Mouse (Mus musculus): Measurements from ENCODE around the gene Elmo1. TPM values are rescaled to one million over a fixed set of nuclear protein-coding genes. Genes with fewer than 3 reads are reported as not detected.

The Elmo1 gene
- polyA plus RNA-seq, 1 experiment from 2014 or later: 14.9 TPM

DNA sequence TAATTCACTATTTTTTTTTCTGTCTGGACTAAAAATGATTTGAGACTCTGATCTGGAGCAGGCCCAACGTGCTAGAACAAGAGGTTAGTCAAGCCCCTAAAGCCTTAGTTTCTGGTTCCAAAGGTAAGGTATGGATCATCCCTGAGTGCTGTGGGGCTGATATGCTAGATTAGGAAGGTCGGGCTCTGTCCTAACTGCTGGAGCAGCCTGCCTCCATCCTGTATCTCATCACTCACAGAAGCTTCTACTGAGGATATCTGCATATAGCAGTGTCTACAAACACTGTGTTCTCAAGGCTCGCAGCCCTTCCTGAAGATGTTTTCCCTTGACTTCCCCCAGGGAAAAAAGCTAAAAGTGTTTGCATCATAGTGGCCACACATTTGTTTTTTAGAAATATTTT is 496.1 kb downstream of the Elmo1 start:
- 74% methylated on average over 3 of the region's 3 CpGs for WGBS
- H3K36me3 ChIP-seq: no peaks in the 10 kb centered on the region
- no peak overlapping the region for H3K27ac ChIP-seq
- no peak for ATAC-seq
- H3K9ac ChIP-seq: no peak overlapping the region
- no peak overlapping the region for H3K4me2 ChIP-seq (replicated peaks)
- no peaks in the 10 kb centered on the region for H3K4me1 ChIP-seq (replicated peaks)
- no peak overlapping the region for H3K4me3 ChIP-seq (replicated peaks)
- no peaks in the 10 kb centered on the region for H3K27me3 ChIP-seq (replicated peaks)
- H3K9me3 ChIP-seq: no peaks in the 10 kb centered on the region

DNA sequence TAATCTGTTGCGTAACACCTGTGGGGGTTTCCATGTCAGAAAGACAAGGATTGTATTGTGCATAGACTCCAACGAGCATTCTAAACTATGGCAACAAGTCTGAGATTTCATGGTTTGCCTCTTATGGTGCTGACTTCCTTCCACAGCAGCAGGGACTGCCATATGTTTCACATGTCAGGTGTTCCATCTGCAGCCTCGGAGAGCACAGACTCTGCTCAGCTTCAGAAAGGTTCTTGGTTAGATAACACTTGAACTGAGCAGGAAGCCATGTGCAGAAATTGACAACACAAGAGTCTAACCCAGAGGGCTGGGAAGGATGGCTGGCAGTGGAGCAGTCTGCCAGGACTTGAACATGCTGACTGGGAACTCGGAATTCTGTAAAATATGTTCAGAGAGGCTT is 500.6 kb downstream of the Elmo1 start:
- no peak overlapping the region for H3K9ac ChIP-seq
- H3K9me3 ChIP-seq: no peaks in the 10 kb centered on the region
- ATAC-seq: no peak
- no peak overlapping the region for H3K4me2 ChIP-seq (replicated peaks)
- H3K4me3 ChIP-seq (replicated peaks): no peak overlapping the region
- H3K27me3 ChIP-seq (replicated peaks): no peaks in the 10 kb centered on the region
- no peak overlapping the region for H3K27ac ChIP-seq
- WGBS: 76% methylated on average over 4 of the region's 4 CpGs
- H3K36me3 ChIP-seq: no peaks in the 10 kb centered on the region
- no peaks in the 10 kb centered on the region for H3K4me1 ChIP-seq (replicated peaks)

DNA sequence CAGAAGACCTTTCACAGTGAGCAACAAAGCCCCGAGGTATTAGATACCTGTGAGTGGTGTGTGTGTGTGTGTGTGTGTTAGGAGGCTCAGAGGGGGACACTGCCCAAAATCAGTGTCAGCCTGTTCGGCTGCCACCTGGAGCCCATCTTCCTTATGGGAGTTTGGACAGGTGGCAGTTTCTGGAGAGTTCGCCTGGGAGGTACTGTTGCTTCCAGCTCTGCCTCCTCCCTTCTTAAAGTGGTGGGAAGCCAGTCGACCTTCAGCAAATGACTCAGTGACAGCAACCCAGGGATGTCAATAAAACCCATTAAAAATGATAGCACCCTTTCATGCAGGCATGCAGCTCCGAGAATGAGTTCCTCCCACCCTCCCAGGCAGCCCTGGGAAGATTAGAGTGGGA is 506.9 kb downstream of the Elmo1 start:
- Histone ChIP-seq H3K4me3 (replicated peaks) (no peak overlapping the region), H3K27ac (no peak overlapping the region), H3K9ac (no peak overlapping the region), H3K36me3 (no peaks in the 10 kb centered on the region), H3K4me2 (replicated peaks) (no peak overlapping the region), H3K27me3 (replicated peaks) (no peaks in the 10 kb centered on the region), H3K9me3 (no peaks in the 10 kb centered on the region), H3K4me1 (replicated peaks) (no peaks in the 10 kb centered on the region)
- ATAC-seq: no peak
- 42% methylated on average over 5 of the region's 5 CpGs for WGBS

DNA sequence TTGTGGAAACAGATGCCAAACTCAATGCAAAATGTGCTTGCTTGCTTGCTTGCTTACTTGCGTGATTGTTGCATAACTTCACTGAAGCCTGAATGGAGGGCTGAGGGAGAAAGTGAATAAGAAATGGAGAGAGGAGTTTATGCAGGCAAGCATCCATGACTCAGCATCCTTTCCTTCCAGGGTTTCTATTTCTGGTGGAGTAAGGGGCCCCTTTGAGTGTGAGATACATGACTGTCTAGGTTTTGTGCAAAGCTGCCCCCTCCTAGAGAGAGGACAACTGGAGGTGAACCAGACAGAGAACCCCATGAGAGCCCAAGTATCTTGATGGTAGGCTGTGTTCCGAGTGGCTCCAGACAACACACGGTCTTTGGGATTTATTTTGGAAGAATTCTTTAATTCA is 508.2 kb downstream of the Elmo1 start:
- no peaks in the 10 kb centered on the region for H3K4me1 ChIP-seq (replicated peaks)
- 86% methylated on average over 3 of the region's 3 CpGs for WGBS
- no peak overlapping the region for H3K4me3 ChIP-seq (replicated peaks)
- no peak overlapping the region for H3K4me2 ChIP-seq (replicated peaks)
- H3K9ac ChIP-seq: no peak overlapping the region
- H3K9me3 ChIP-seq: no peaks in the 10 kb centered on the region
- no peak overlapping the region for H3K27ac ChIP-seq
- H3K27me3 ChIP-seq (replicated peaks): no peaks in the 10 kb centered on the region
- H3K36me3 ChIP-seq: no peaks in the 10 kb centered on the region
- ATAC-seq: no peak

DNA sequence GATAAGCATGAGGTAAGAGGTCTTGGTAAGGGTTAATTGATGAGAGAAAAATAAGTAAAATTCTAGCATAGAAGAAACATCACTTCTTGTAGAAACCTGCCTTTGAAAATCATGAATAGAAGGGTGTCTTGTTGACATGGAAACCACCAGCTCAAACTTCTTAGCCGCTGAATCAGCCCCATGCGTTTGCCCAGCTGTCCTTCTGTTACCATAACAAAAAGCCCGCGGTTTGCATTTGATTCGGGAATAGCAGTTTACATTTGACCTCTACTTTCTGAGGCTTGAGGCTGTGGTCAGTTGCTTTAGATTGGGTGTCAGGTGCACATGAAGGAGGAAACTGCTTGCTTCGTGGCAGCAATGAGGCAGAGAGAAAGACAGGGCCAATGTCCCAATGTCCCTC is 509.9 kb downstream of the Elmo1 start:
- H3K36me3 ChIP-seq: no peaks in the 10 kb centered on the region
- H3K27ac ChIP-seq: no peak overlapping the region
- no peaks in the 10 kb centered on the region for H3K9me3 ChIP-seq
- no peaks in the 10 kb centered on the region for H3K27me3 ChIP-seq (replicated peaks)
- no peak overlapping the region for H3K4me3 ChIP-seq (replicated peaks)
- no peak for ATAC-seq
- H3K4me1 ChIP-seq (replicated peaks): no peaks in the 10 kb centered on the region
- 60% methylated on average over 6 of the region's 6 CpGs for WGBS
- no peak overlapping the region for H3K4me2 ChIP-seq (replicated peaks)
- H3K9ac ChIP-seq: no peak overlapping the region

DNA sequence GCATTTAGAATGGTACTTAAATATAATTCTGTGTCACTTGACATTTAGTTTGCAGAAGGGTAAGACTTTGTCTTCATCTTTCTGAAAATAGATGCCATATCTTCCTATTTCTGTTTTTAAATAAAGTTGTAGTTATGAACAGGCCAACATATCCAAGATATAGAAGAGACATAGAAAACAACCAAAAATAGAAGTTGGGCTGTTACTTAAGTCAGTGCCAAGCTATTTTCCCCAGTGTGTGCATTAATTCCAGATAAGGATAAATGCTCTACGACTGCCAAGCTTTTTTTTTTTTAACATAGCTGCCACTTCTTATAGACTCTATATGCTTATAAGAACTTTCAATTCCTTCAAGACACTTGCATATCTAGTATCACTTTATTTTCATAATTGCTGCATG is 511.0 kb downstream of the Elmo1 start:
- Histone ChIP-seq H3K9me3 (no peaks in the 10 kb centered on the region), H3K4me2 (replicated peaks) (no peak overlapping the region), H3K27me3 (replicated peaks) (no peaks in the 10 kb centered on the region), H3K4me1 (replicated peaks) (no peaks in the 10 kb centered on the region), H3K4me3 (replicated peaks) (no peak overlapping the region), H3K36me3 (no peaks in the 10 kb centered on the region), H3K27ac (no peak overlapping the region), H3K9ac (no peak overlapping the region)
- no peak for ATAC-seq
- WGBS: 71% methylated on average over 1 of the region's 1 CpGs

DNA sequence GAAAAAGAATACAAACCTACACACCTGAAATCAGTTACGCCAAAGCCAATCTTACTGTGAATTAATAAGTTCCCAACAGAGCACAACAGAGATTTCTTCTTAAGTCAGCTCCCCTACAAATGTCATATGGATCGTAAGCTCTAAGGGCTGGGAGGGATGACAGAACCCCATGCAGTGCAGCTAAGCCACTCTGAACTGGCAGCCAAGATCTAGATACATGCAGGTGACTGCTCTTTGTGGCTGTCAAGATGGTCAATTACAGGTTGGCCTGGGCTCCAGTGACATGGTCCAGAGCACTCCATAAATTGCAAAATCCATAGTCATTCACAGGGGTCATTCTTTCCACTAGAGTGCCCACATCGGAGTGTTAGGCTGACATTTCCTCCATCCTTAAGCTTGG is 516.5 kb downstream of the Elmo1 start:
- H3K36me3 ChIP-seq: no peaks in the 10 kb centered on the region
- 91% methylated on average over 3 of the region's 3 CpGs for WGBS
- H3K4me2 ChIP-seq (replicated peaks): no peak overlapping the region
- no peak overlapping the region for H3K4me3 ChIP-seq (replicated peaks)
- no peaks in the 10 kb centered on the region for H3K27me3 ChIP-seq (replicated peaks)
- H3K27ac ChIP-seq: no peak overlapping the region
- no peak for ATAC-seq
- H3K4me1 ChIP-seq (replicated peaks): no peaks in the 10 kb centered on the region
- H3K9ac ChIP-seq: no peak overlapping the region
- H3K9me3 ChIP-seq: no peaks in the 10 kb centered on the region

DNA sequence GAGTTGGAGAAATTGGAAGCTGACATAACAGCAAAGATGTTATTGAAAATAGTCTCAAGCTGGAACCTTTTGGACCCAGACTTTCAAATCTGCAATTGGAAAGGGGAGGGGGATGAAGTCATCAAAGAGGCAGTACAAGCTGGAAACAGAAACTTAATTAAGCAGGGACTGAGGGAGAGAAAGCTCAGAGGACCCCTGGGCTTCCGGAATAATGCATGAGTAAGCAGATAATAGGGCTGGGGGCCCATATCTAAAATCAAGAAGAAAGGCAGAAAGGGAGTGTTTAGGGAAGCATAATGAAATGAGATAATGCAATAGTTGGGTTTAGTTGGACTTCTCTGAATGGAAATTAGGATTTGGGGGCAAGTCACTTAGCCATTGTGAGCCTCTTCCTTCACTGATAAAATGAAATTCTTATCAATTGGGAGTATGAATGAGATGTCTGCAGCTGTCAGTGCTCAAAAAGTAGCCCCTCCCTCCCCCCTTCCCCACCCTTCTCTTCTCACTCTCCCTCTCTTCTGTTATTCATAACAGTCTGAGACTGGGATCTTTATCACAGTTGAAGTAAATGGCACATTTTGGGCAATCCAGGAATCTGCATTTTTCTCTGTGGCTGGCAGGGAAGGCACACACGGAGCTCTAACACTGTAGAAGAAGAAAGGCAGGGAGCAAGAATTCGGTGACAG is 518.8 kb downstream of the Elmo1 start:
- ATAC-seq: no peak
- Histone ChIP-seq H3K9me3 (no peaks in the 10 kb centered on the region), H3K4me1 (replicated peaks) (no peaks in the 10 kb centered on the region), H3K4me2 (replicated peaks) (no peak overlapping the region), H3K27ac (no peak overlapping the region), H3K36me3 (no peaks in the 10 kb centered on the region), H3K9ac (no peak overlapping the region), H3K27me3 (replicated peaks) (no peaks in the 10 kb centered on the region), H3K4me3 (replicated peaks) (no peak overlapping the region)
- WGBS: 59% methylated on average over 3 of the region's 3 CpGs

DNA sequence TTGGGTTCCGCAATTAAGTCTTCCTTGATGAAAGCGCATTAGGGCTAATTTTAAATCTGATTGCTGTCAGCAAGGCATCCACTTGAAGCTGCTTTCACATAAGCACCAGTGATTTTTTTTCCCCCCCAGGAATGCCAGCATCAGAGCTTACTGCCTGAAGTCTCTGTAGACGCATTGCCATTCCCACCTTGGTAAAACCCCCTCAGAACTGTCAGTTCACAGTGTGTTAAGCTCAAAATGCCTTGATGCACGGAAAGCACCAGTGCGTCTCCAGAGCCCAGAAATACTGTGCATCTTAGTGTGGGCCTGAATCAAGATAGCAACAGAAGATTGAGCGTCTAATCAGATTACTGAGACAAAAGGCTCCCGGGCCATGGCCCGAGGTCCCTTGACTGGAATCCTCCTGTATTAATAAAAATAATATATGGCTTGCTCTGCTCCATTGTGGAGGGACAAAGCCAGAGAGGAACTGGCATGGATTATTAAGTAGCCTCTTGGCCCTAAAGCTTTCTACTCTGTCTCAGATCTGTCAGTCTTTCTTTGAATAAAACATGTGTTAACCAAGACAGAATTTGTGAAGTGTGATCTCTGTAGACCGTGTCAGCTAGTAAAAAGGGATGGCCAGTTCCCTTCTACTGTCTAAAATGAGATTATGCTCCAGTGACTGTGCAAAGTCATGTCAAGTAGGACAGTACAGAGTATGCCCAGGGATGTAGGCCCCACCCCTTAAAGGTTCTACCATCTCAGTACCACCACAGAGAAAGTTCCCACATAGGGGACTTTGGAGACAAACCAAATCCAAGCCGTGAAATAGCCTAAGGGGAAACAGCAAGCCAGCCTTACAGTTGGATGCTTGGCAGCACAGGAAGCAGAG is 525.4 kb downstream of the Elmo1 start:
- Histone ChIP-seq H3K27ac (no peak overlapping the region), H3K4me3 (replicated peaks) (no peak overlapping the region), H3K27me3 (replicated peaks) (no peaks in the 10 kb centered on the region), H3K9ac (no peak overlapping the region), H3K9me3 (no peaks in the 10 kb centered on the region), H3K4me1 (replicated peaks) (no peaks in the 10 kb centered on the region), H3K4me2 (replicated peaks) (no peak overlapping the region), H3K36me3 (no peaks in the 10 kb centered on the region)
- no peak for ATAC-seq
- WGBS: 82% methylated on average over 10 of the region's 10 CpGs

DNA sequence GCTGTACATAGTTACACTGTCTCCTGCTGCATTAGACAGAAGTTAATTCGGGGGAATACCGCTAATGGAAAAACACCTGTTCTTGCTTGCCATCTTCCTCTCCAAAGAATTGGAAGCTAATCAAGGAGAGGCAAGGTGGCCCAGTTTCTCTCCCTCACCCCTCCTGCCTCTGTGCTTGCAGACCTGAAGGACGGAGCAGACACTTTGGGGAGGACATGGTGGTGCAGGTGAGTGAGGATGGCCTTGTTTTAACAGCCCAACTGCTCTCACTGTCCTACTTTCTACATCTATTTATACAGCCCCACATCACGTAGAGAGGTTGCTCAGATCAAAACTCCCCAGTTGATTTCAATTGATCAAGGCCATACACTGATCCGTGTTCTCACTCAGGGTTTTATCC is 529.5 kb downstream of the Elmo1 start:
- no peaks in the 10 kb centered on the region for H3K27me3 ChIP-seq (replicated peaks)
- no peak for ATAC-seq
- no peaks in the 10 kb centered on the region for H3K9me3 ChIP-seq
- H3K4me1 ChIP-seq (replicated peaks): no peaks in the 10 kb centered on the region
- no peak overlapping the region for H3K9ac ChIP-seq
- no peaks in the 10 kb centered on the region for H3K36me3 ChIP-seq
- no peak overlapping the region for H3K4me2 ChIP-seq (replicated peaks)
- no peak overlapping the region for H3K4me3 ChIP-seq (replicated peaks)
- no peak overlapping the region for H3K27ac ChIP-seq
- 89% methylated on average over 5 of the region's 5 CpGs for whole genome bisulfite sequencing

DNA sequence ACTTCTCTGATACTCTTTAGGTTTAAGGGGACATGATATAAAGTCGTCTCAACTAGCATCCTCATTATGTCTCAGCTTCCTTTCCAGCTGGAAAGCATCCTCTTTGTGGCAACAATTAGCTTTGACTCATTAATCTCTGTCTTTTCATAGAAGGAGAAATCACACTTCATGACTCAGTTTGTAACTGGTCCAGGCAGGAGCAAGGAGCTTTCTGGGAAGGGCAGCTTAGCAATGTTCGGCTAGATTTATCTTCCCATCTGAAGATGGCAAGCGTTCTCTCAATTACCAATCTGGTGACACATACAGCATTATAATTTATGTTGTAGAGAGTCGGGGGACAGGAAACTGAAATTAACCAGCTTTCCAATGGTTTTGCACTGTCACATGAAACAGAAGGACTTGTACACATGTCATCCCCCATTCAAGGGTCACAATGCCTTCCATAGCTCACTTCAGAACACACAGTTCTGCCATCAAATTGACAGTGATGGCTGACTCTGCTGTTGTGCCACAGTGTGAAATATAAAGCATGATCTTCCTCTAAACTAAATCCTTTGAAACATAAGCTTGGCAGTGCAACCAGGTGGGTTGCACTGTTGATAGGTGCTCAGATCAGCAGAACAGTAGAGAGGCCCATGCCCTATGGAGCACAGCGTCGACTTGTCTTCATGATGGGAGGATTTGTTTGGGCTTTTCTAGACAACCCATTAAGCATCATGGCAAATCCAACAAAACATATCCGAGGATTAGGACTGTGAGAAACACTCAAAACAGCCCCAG is 532.9 kb downstream of the Elmo1 start:
- ATAC-seq: no peak
- Histone ChIP-seq H3K9me3 (no peaks in the 10 kb centered on the region), H3K4me2 (replicated peaks) (no peak overlapping the region), H3K4me1 (replicated peaks) (no peaks in the 10 kb centered on the region), H3K9ac (no peak overlapping the region), H3K4me3 (replicated peaks) (no peak overlapping the region), H3K27ac (no peak overlapping the region), H3K36me3 (no peaks in the 10 kb centered on the region), H3K27me3 (replicated peaks) (no peaks in the 10 kb centered on the region)
- 74% methylated on average over 7 of the region's 7 CpGs for WGBS

DNA sequence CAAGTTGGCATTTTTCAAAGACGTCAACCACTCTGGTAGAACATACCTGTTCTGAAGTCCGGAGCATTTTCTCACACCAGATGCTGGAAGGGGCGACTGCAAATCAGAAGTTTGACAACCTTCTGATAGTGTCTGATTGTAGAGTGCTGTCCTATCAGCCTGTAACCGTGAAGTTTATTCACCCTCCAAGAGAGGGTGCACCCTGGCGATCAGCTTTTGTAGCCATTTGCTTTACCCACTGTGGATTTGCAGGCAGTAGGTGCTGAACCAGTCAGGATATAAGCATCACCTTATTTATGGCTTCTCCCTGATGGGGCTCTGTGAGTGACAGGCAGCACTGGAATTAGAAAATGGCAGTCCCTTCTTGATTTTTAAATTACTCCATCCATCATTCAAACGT is 537.4 kb downstream of the Elmo1 start:
- 87% methylated on average over 6 of the region's 6 CpGs for WGBS
- ATAC-seq: no peak

More for the DNA sequence above, 537.4 kb downstream of the Elmo1 start:
- Histone ChIP-seq H3K27ac (no peak overlapping the region), H3K27me3 (replicated peaks) (no peaks in the 10 kb centered on the region), H3K4me1 (replicated peaks) (no peaks in the 10 kb centered on the region), H3K36me3 (no peaks in the 10 kb centered on the region), H3K4me3 (replicated peaks) (no peak overlapping the region), H3K4me2 (replicated peaks) (no peak overlapping the region), H3K9ac (no peak overlapping the region), H3K9me3 (no peaks in the 10 kb centered on the region)

Measured in intestine, embryonic 15.5 days (tissue).